Mouse (Mus musculus) brown adipose tissue, adult 24 weeks (tissue): ENCODE measurements around the gene Tbata. TPM values are rescaled to one million over a fixed set of nuclear protein-coding genes. Genes with fewer than 3 reads are reported as not detected.

Experiments used
- polyA plus RNA-seq: library from polyadenylated mRNA; stranded (reverse); fragments of >200 nt; gene quantifications from 2 replicates; pipeline ENCODE4 v1.2.4, GENCODE M21; 2012; ENCODE audit not compliant: missing spikeins, insufficient read depth, insufficient read length

The Tbata gene
- polyA plus RNA-seq, 1 experiment, result not detected

Other genes starting within 250 kb of the Tbata start
- 2.5 and 3.1 TPM in 2 replicates for gene Pcbd1, start 82.6 kb upstream of the Tbata start, polyA plus RNA-seq
- gene Sgpl1, start 24.3 kb upstream of the Tbata start, polyA plus RNA-seq, result 43.9 and 46.2 TPM in 2 replicates
- 0.20 TPM in 1 of 2 replicates, not detected in the other for gene Adamts14, start 101.5 kb downstream of the Tbata start, polyA plus RNA-seq
- gene Prf1, start 125.9 kb downstream of the Tbata start, polyA plus RNA-seq, result not detected in 2 replicates
- 22.9 and 31.9 TPM in 2 replicates for gene Pald1, start 211.6 kb downstream of the Tbata start, polyA plus RNA-seq
- not detected in 2 replicates for gene Nodal, start 246.0 kb downstream of the Tbata start, polyA plus RNA-seq